Mouse (Mus musculus): Measurements from ENCODE around the gene Syt15. TPM values are rescaled to one million over a fixed set of nuclear protein-coding genes. Genes with fewer than 3 reads are reported as not detected.
A peak's percentile ranks its signal among the peaks of the same experiment; 100 is the strongest.

The Syt15 gene
- total RNA-seq (2021), result under 1 TPM; 0.35 to 0.67 TPM
- long read RNA-seq, experiment 1, result 0 reads
- long read RNA-seq, experiment 2, result 0 reads

DNA sequence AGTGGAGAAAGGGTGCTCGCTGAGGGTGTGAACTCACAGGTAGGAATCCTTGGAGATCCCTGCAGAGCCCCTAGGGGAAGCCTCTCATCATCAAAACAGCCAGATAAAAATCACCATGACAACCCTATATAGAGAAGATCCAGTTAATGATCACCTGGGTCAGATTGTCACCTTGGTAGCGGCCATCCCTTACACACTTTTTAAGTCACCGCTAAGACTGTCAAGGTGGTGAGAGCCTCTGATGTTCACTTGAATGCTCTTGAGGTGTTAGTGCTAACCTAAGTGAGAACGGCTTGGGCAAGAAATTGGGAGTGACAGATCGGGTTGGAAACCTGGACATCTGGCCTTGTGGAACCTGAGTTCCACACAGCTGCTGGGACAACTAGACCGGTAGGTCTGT is at the start of gene Syt15:
Gene Syt15 (plus strand): TSS at position 301 of the 400 bp plus-strand sequence.
- DNase-seq, result no peak

DNA sequence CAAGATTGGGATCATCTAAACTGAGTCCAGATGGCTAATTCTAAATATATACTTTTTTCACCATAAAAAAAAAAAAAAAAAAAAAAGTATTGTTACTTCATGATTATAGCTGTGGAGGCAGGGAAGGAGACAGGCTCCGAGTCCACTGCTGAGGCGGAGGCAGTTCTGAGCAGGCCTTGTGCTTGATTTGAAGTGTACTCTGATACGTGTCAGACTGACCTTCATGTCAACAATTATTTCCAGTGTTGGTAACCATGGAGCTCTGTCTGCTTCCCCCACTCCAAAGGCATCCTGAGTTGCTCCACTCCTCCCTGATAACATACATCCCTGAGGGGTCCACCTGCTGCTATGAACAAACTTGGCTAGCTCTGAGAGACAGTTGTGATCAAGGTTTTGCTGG is 48.3 kb upstream of the Syt15 start:
- DNase-seq, result no peak

DNA sequence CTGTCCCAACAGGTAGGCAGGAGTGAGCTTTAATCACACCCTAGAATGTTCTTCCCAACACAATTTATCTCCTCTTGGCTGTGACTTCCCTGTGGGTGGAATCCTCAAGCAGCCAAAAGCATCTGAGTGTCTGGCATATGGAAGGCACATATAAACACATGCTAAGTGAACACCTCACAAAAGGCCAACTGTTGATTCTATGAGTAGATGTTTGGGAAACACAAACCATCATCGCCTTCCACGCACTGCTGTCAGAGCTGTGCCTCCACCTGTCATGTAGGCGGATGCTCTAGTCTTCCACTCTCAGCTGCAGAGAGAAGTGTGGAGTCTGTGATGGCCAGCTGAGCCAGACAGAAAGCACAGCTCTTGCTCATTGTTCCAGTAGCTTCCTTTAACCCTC is 40.0 kb upstream of the Syt15 start:
- DNase-seq, result no peak

DNA sequence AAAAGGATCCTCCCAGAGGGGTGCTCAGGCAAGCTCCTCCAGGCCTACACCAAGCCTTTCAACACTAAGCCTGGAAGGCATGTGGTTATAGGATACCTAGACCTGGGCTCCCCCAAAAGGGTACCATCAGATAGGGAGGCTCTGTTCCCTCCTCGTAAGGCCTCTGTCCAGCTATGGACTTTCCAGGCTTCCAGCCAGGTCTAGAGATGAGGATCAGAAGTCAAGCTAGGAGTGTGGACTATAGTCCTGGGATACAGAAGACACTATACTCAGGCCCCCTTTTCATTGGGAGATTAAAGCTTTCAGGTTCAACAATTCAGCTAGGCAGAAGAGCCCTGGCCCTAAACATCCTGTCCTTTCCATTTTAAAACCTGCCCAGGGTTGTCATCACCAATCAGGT is 36.3 kb upstream of the Syt15 start:
- DNase-seq, result no peak

DNA sequence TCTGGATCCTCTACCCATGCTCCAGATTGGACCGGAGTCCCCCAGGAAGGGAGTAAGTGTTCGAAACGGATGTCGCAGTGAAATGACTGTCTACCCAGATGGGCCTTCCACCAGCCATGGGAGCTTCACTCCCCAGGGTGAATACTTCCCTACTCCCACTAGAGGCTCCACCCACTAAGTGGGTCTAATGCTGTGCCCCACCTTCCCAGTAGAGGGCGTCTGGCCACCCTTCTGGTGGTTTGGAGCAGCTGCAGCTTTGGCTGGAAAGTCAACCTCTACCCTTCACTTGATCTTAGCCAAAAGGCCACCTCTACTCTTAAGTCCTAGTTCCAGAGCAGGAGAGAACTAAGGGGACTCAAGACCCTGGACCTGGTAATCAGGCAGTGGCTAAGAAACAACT is 30.8 kb upstream of the Syt15 start:
- peak; percentile 27 to 39 for DNase-seq

DNA sequence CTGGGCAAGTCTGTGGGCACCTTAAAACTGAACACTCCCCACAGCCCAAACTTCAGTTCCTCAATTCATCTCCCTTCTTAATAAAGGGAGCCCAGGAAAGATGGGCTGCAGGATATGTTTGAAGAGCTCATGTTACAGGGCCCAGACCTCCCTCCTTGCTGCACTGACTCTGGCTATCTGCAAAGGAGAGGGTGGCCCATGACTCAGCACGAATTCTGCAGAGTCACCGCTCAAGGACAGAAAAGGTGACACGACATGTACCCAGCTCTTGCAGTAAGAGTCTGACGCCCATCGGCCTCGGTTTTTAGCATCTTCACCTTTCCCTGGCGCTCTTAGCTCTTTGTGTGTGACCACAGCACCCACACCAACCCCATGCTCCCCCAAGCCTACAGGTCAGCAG is 29.0 kb upstream of the Syt15 start:
- no peak for DNase-seq

DNA sequence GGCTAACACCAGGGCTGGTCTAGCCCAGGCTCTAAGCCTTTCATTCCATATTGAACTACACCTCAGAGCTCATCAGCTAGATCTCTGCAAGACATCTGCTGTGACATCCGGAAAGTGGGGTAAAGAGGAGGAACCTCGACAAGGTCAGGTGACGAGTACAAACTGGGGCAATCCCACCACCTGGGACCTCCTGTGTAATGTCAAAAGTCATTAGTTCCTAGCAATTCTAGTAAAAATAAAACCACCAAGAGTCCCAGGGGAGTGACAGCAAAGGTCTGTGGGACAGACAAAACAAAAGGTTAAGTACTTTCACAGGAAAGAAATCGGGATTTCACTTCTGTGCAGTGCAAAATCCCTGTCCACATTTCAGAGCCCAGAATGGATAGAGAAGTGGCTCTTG is 25.5 kb upstream of the Syt15 start:
- DNase-seq, result no peak

DNA sequence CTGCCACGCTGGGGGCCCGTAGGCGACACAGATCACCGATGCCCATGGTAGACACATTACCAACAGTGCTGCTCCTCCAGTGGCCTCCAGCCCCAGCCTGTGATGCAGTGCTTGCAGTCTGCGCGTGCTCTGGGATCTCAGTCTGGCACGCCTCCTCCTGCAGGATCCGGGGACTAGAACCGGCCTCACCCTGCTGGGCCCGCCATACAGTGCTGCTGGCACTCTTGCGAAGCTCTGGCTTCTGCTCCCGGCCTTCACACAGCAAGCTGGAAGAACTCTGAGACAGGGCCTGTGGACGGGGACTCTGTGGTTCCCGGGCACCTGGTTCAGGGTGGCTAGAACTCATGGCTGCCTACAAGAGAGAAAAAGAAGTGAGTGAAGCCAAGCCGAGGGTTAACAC is 23.9 kb upstream of the Syt15 start:
- DNase-seq, result no peak

DNA sequence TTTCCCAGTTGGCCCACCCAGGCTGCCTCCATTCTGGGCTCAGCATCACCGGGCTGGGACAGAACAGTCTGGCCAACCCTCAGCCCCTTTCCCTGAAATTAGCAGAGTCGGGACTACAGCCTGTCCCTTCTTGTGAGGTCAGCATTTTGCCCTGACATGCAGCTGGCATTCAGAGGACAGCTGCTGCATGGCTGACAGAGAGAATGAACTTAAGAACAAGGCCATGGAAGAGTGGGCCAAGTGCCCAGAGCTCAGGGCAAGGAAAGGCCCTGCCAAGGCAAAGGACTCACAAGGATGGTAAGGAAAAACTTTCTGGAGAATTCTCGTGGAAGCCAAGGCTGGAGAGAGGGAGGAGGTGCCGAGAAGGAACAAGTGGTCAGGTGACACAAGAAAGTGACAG is 22.7 kb upstream of the Syt15 start:
- no peak for DNase-seq

DNA sequence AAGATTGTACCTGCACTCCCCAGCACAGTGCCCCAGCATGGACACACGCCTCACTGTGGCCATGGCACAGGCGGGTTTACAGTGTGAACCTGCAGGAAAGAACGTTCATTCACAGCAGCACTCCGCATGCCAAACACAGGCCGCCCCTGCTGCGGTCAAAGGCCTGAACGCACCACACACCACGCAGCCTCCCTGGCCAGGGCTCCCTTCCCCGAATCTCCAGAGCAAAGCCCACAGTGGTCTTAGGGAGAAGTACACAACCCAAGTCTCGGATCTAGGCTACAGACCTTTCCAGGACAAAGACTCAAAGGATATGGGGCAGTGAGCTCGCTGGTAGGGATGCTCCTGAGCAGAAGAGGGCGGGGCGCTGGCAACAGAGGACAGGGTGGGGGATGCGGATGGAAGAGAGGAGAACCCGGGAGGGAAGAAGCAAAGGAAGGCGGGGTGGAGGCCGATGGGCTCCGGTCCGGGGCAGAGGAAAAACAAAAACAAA is 18.6 kb upstream of the Syt15 start:
- peak; percentile 14 to 39 for DNase-seq

DNA sequence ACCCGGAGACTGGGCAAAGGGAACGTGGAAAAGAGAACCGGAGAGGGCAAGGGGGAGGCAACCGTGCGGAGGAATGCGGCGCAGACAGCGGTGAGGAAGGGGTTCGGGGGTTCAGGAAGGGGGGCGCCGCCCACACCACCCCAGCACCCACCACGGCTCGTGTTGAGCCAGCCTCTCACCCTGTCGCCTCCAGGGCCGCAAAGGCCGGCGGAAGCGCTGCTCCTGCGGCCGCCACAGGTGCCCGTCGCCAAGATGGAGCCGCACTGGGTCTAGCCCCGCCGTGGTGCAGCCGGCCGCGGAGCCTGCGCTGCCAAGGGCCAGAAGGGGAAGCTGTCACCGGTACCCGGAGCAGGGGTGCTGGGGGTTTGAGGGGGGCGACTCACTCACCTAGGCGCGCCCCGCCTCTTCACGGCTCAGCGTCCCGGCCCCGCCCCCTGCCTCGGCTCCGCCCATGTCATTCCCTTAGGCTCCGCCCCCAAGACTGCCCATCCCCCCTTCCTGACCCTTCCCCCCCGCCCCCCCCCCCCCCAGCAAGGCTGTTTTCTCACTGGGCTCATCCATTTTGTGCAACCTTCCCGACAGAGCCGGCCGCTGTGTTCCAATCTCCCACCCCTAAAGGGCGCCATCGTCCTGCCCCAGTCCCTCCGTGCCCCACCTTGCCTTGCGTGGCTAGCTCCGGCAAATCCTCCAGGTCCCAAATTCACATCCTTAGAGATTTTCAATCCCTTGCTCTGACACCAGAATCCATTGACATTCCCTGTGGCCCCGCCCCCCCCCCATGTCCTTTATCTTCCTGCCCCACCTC is 18.0 kb upstream of the Syt15 start, which contains the start of gene Gprin2:
Gene Gprin2 (minus strand): TSS at position 423 of the 805 bp plus-strand sequence.
- DNase-seq, result peak in 1 of 2 experiments; percentile 12

DNA sequence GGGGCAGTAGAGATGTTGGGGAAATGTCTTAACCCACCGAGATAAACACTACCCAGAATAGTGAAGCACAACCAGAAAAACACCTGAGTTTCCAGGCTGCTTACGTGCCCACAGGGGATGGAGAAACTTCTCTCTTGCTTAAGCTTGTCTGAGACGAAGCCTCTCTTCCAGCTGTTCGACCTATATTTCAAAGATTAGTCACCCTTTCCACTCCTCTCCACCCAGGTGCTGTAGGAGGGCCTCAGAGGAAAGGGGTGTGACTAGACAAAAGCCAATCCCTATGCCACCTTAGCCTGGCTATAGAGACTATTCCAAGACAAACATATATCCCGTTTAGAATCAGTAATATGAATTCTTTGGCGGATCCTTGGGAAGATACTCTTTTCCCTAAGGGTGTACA is 11.4 kb upstream of the Syt15 start:
- DNase-seq, result no peak

DNA sequence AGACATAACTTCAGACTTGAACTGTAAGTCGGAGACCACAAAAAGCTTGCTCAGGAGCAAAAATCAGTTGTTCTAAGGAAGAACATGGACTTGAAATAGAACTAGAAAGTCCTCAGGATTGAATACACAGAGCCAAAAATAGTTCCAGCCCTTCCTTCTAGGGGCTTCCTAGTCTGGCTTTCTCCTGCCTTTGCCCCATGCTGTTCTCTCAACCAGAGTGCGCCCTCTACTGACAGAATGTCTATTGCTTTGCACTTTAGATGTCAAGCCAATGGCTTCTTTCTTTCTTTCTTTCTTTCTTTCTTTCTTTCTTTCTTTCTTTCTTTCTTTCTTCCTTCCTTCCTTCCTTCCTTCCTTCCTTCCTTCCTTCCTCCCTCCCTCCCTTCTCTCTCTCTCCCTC is 10.7 kb upstream of the Syt15 start:
- DNase-seq, result peak in 1 of 2 experiments; percentile 75

DNA sequence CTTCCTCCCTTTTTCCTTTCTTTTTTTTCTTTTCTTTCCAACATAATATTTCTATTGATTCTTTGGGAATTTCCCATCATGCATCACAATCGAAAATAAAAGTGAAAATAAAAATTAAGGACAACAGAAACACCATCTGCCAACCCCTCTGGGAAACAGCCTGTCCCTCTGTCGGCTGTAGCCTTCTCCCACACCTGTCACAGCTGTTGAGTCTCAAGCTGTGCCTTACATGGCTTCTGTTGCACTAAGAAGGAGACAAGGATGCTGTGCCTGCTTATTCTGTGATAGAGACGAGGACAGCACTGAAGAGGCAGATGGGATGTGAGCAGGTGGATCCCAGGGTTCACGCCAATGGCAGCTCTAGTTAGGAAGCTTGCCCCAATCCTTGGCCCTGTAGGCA is 10.3 kb upstream of the Syt15 start:
- DNase-seq, result no peak

DNA sequence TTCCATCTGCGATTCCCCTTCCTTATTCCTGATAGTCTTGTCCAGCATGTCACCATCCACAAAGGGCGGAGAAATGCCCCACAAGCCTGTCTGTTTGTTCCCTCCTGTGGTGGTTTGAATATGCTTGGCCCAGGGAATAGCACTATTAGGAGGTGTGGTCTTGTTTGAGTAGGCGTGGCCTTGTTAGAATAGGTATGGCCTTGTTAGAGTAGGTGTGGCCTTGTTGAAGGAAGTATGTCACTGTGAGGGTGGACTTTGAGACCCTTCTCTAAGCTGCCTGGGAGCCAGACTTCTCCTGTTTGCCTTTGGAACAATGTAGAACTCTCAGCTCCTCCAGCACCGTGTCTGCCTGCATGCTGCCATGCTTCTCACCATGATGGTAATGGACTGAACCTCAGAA is 9.5 kb upstream of the Syt15 start:
- no peak for DNase-seq

DNA sequence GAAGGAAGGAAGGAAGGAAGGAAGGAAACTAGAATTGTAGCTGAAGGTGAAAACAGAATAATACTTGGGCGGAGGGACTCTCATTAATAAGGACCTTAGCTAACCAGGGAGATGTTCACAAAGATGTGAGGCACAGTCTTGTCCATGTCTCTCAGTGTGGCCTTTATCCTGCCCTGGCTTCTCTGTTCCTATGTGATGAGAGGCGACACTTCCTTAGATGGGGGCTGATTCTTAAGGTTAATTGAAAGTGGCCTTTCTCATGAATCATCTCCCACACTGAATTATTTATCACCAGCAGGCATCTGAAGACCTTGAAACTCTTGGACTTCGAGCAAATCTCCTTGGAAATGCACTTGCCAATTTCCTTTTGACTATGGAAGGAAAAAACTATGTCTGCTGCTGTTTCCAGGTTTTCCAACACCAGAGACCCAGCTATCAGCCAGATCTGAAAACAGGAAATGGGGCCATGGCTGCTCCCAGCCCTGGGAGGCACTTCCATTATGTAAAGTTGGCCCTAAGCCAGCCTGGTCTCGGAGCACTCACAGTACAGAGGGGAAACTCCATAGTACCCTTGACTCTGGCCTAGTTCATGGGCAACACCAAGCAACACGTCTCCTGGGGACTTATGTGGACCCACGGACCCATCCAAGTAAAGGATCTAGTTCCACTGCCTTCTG is 3.8 kb upstream of the Syt15 start:
- DNase-seq, result no peak

DNA sequence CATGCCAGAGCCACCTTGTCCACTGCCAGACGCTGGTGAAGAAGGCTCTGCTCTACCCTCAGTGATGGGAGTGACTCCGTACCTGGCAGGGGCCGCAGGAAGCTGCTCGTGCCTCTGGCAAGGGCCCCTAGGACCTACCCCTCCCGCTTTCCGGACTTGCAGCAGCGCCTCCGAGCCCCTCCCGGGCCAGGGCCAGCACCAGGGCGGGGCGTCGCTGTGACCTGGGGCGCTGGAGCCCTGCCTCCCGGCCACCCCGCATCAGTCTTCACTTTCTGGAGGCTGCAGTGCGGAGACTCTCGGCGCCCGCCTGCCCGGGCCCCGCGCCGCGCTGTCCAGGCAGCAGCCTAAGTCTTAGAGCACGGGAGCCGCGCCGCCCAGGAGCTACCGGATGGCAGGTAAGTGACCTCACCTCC is 397 bp downstream of the Syt15 start:
- no peak for DNase-seq

DNA sequence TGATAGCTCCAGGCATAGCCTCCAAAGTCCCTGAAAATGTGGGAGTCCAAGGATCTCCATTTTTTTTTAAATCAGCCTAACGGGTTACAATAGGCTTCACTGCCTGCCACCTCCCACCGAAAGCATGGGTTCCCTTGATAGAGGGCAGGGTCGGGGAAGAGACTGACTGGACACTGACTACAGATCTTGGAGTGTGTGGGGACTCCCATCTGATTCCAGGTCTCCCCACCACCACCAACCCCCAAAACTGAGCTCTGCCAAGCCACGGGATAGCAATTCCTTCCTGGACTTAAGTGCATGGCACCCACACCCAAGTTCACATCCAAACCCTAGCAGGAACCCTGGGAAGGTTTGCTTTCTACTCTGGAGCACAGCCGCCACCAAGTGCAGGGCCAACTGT is 1.0 kb downstream of the Syt15 start:
- no peak for DNase-seq

DNA sequence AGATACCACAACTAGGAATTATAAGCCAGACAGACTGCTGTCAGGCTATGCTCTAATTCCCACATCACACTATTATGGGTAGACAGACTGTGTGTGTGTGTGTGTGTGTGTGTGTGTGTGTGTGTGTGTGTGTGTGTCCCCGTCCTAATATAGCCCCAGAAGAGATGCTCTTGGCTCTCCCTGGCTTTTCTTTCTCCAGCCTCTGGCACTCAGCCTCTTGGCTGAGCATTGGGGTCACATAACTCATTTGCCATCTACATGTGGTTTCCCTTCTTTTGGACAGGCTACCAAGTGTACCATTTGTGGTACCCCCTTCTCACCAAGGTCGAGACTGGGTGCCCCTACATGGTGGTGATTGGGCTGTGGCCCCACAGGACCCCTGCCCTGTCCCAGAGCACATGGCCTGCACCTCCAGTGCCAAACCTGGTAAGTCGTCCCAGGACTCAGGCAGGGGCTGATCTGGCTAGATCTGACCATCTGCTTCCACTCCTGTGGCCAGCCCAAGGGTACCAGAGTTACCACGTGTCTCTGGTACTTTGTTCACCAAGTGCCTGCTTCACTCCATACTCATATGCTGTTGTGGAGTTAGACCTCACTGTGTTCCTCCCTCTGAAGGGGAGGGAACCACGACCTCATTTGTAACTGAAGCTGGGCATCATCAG is 2.2 kb downstream of the Syt15 start:
- DNase-seq, result no peak

DNA sequence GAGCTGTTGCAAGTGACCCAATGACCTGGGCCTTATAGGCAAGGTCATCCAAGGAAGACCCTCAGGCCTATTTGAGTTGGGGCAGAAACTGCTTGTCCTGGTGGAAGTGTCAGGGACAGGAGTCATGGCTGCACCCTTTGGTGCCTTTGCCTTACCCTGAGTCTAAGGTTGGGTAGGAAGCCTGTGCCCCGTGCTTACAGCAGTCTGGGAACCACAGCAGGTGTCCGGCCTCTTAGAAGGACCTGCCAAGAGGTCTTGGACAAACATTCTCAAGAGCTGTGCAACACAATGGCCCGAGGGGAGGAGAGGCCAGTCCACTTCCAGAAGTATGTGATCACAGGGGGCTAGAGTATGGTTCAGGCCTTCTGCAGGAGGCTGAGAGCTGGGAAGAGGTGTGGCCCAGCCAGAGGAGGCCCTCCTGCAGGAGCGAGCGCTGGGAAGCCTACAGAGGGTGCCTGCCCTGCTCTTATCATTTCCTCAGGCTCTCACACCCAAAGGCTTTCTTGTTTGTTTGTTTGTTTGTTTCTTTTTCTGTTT is 4.0 kb downstream of the Syt15 start:
- no peak for DNase-seq

DNA sequence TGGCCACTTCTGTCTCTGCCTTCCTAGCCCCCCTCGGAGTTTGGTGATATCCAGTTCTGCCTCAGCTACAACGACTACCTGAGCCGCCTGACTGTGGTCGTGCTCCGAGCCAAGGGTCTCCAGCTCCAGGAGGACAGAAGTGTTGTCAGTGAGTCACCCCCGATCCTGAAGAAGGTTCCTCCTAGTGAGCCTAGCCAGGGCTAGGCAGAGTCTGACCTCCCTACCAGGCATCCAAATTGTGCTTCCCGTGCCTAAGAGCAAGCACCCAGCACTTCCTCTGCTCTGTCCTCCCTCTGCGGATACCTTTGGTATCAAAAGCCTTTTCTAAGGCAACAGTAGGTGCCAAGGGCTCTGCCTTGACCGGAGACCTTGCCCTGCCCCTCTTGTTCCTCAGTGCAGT is 6.6 kb downstream of the Syt15 start:
- DNase-seq, result no peak

DNA sequence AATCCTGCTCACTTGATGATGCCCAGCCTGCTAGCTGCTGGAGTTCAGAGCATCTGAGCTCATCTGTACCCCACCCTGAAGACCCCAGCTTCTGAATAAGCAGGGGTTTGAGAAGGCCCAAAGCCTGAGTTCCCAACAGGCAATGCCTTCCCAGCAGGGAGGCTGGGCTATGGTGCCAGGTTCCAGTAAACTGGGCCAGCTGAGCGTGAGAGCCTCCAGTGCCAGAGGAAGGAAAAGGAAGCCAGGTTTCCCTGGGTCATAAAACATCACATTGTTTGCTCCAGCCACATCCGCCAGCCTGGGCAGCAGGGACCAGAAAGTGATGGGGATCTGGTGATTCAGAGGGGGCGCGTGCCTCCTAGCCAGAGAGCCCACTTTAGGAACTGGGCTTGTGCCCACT is 7.2 kb downstream of the Syt15 start:
- no peak for DNase-seq

DNA sequence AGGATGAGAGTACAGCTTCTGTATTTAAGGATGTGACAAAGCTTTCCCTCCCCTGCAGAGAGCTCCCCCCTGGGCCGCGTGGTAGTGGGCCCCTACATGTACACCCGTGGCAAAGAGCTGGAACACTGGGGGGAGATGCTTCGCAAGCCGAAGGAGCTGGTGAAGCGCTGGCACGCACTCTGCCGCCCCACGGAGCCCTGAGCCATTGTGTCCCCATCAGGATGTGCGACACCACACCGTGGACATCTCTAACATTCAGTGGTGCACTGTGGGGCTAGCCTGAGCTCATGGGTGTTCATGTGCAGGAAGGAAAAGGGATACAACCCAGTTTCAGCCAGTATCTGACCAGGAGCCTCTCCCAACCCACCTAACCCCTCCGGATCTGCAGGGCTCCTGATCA is 8.6 kb downstream of the Syt15 start:
- DNase-seq, result no peak

Measured in heart, adult 18-20 months (tissue).